Mouse (Mus musculus): ENCODE measurements at regions not wholly inside any gene's neighbourhood (a gene's known extent, or its start where the extent isn't known, plus 50 kb on each side); places are given as distances from the start of the nearest gene placed in this dataset.

GRCm38 (mm10) chr9:93955235-93956040 is 582.4 kb downstream of the 1190002N15Rik start:
- no peak for TF ChIP-seq CTCF (IDR thresholded peaks at IDR 0.05; ENCODE audit: low read depth)
- no peak for TF ChIP-seq EP300 (IDR thresholded peaks at IDR 0.05; ENCODE audit: low read depth)
